Mouse (Mus musculus) layer of hippocampus, adult 9-11 months (tissue): ENCODE data around the gene Adam12.

Experiments used
- DNase-seq: peaks from one replicate; pipeline ENCODE4 v3.0.0; 2022

The Adam12 gene

DNA sequence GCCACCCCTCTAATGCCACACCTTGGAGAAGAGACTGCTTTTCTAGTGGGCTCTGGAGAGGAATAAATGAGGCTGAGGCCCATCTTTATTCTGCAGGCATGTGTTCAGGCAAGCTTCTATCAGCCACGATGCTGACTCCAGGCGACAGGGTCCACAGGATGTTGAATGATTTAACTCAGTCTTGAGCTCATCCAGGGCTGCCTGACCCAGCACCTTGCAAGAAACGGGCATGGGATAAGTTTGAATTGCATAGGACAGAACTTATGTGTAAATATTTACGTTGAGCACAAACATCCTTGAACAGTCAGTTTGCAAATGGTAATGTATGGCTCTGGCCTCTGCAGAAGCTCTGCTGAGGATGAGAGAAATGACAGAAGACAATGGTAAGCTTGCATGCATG is 372.4 kb downstream of the Adam12 start:
- DNase-seq = no peak

DNA sequence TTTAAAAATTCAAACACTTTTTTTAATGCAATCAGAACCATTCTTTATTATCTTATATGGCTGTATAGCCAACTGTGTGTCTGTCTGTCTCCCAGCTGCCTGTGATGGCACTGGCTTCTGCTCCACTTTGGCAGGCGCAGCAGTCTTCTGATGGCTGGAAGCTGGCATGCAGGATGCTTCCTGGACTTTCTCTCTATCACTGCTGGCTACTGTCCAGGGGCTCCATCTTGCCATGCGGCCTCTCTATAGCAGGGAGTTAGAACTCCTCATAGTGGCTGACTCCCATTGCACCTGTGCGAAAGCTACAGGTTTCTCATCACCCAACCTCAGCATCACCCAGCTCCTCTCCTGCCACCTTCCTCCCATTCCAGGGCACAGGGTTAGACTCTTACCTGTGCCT is 373.4 kb downstream of the Adam12 start:
- no peak for DNase-seq

DNA sequence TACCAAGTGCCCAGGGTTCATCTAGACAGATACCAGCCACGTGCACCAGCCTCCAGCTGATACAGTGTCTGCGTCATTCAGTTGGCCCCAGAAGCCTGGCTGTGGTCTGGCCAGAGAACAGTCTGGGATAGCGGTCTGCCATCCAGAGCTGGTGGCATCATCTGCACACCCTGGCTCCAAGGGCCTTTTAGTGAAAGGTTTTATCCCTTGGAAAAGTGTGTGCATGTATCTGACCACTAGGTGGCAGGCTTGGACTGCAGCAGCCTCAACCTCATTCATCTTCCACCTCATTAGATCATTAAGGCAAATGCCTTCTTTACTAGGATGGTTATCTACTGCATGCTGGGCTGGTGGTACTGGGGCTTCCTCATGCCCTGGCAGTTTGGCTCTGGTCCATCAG is 375.7 kb downstream of the Adam12 start:
- peak; percentile 70 for DNase-seq

DNA sequence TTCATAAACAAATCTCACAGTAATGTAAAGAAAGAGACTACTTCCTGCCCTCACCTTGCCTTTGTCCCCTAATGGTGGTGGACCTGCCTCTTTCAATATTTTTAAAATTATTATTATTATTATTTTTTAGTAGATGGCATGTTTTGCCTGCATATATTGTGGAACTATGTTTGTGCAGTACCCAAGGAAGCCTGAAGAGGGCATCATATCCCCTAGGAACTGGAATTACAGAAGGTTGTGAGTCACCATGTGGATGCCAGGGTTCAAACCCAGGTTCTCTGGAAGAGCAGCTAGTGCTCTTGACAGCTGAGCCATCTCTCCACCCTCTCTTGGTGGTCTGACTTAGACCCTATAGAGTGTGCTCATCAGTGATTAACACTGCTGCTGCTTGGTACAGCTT is 381.2 kb downstream of the Adam12 start:
- DNase-seq = no peak

DNA sequence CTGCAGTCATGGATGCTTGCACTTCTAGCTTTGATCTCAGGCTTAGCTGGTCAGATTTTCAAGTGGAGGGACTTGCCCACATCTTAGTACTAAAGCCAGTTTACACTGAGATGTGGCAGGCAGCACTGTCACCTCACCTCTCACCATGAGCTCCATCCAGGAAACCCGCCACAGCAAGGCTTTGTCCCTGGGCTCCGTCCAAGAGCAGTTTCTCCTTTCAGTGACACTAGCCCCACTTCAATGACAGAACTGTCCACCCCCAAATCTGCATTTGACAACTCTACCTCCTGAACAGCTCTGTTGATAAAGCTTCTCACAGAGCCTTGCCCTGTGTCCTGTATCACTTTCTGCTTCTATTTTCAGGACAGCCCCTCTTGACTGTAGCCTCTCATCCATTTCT is 383.8 kb downstream of the Adam12 start:
- DNase-seq = no peak

DNA sequence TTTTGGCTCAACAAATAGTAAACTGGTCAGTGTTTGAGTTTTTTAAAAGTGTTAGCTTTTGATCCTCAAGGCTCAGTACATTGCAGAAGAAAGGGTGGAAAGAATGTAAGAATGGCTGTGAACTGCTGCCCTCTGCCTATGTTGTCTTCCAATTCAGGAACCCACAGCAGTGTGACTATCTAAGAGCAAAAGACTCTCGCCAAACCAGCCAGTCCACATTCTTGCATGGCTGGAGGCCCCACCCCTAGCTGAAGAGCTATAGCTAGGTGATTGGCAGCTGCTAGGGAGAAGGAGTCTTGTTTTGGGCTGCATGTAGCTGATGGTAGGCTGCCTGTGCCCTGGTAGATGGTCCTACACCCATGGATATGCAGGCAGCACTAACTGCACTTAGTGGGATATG is 384.8 kb downstream of the Adam12 start:
- no peak for DNase-seq

DNA sequence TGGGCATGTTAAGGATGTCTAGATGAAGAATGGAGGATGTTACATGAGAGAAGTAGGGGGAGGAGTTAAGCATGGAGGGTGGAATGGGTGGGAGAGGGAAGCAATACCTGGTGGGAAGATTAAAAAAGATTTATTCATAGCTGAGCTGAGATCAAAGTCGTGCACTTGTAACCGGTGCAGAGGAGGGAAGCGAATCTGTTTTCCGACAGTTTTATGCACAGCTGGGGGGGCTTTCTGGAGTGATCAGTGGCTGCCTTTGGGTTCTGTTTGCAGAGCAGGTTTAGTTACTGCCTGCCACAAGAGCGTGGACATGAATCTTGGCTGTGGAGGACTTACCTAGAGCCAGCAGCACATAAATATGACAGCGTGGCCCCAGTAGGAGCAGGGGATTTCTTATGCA is 389.9 kb downstream of the Adam12 start:
- no peak for DNase-seq

DNA sequence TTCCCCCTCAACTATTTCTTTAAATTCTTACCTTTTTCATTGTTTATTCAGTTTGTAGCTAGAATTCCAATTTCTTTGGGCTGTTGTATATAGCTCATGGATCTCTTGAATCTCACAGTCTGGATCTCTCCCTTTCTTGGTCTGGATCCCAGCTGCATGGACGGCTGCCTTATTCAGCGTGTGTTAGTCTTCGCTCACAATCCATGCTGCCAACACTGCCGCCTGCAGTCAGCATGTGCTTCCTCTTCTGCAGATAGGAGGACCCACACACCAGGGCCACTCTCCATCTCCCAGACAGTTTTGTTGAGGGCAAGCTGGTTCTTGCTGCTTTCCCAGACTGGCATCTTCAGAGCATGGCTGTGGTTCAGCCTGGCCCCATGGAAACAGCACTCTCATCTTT is 392.4 kb downstream of the Adam12 start:
- DNase-seq = peak; percentile 79
